Mouse (Mus musculus) erythroblast, embryonic 14.5 days (primary cell): ENCODE results near the gene Elmod2. TPM values are rescaled to one million over a fixed set of nuclear protein-coding genes. Genes with fewer than 3 reads are reported as not detected.
"Not testable (repeated sequence)": the region's sequence is repeated elsewhere in the genome, so short reads cannot be mapped to it uniquely, and the experiment has no call there.

ENCODE experiments used
- H3K27me3 ChIP-seq: 2 replicates; pipeline ENCODE4 v1.6.1; 2012; ENCODE audit warnings: inconsistent platforms; ENCODE audit not compliant: control insufficient read depth
- H3K36me3 ChIP-seq: 2 replicates; pipeline ENCODE4 v1.6.1; 2012; ENCODE audit warnings: mild to moderate bottlenecking, inconsistent platforms; ENCODE audit not compliant: control insufficient read depth
- H3K4me1 ChIP-seq: 2 replicates; pipeline ENCODE4 v1.6.1; 2012; ENCODE audit warnings: inconsistent platforms; ENCODE audit not compliant: control insufficient read depth
- H3K4me3 ChIP-seq: replicated peaks from 2 replicates; pipeline ENCODE3; 2012; ENCODE audit warnings: moderate library complexity, mild to moderate bottlenecking, inconsistent platforms
- H3K9me3 ChIP-seq: 2 replicates; pipeline ENCODE4 v1.6.1; 2012; ENCODE audit warnings: low read length, inconsistent platforms, mixed read lengths; ENCODE audit not compliant: control insufficient read depth
- GATA1 ChIP-seq: IDR thresholded peaks from 2 replicates; pipeline ENCODE4 v1.6.1; 2012; ENCODE audit warnings: low read length, inconsistent platforms, mixed read lengths
- TAL1 ChIP-seq: IDR thresholded peaks from 3 replicates; pipeline ENCODE4 v1.6.1; 2012; ENCODE audit warnings: low read length, inconsistent platforms, mixed read lengths
- polyA plus RNA-seq: library from polyadenylated mRNA; stranded (reverse); fragments of >175 nt; gene quantifications from 2 replicates; pipeline ENCODE4 v1.2.3, GENCODE M21; 2012

Gene Elmod2
- polyA plus RNA-seq, 1 experiment: 0.02 TPM

- H3K4me1 ChIP-seq: peaks cover 25% of the 10 kb centered on the region
- TF ChIP-seq GATA1: no peak
- TF ChIP-seq TAL1: no peak
- peaks cover 18% of the 10 kb centered on the region for H3K36me3 ChIP-seq
- no peaks in the 10 kb centered on the region for H3K9me3 ChIP-seq
- H3K4me3 ChIP-seq: peak overlapping the region; percentile 93
- peaks cover 17% of the 10 kb centered on the region for H3K27me3 ChIP-seq
Measured at GRCm38 (mm10) chr8:83331567-83331898, 753 bp downstream of the Elmod2 start.

GRCm38 (mm10) chr8:83327889-83328288 lies 4.4 kb downstream of the Elmod2 start:
- H3K4me3 ChIP-seq: no peak overlapping the region
- H3K4me1 ChIP-seq: peaks cover 23% of the 10 kb centered on the region
- no peaks in the 10 kb centered on the region for H3K9me3 ChIP-seq
- TF ChIP-seq TAL1 (no peak), GATA1 (no peak)
- H3K27me3 ChIP-seq: no peaks in the 10 kb centered on the region
- peaks cover 18% of the 10 kb centered on the region for H3K36me3 ChIP-seq

DNA sequence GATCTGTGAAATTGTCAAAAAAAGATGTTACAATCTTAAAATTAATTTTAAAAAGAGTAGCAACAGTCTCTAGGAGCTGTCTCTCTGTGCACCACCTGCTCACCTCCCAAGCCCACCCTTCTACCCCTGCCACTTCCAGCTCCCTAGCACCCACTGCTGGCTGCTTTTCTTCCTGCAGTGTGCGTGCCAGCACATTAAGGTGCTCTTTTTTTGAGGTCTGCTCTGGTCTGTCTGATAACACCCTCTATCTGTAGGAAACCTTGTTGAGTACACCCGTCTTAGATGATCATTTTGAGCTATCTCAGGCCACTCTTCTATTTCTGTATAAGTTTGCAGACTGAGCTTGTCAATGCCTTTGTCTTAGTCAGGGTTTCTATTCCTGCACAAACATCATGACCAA lies 9.2 kb downstream of the Elmod2 start:
- no peak for TF ChIP-seq TAL1
- no peak for TF ChIP-seq GATA1

GRCm38 (mm10) chr8:83322374-83322773 lies 9.9 kb downstream of the Elmod2 start:
- no peaks in the 10 kb centered on the region for H3K27me3 ChIP-seq
- H3K9me3 ChIP-seq: no peaks in the 10 kb centered on the region
- TF ChIP-seq GATA1: no peak
- no peak for TF ChIP-seq TAL1
- no peak overlapping the region for H3K4me3 ChIP-seq
- H3K36me3 ChIP-seq: peaks cover 42% of the 10 kb centered on the region
- peaks cover 4% of the 10 kb centered on the region; the same call in 1 of the 2 replicates for H3K4me1 ChIP-seq

More for the DNA sequence above, 9.2 kb downstream of the Elmod2 start:
- H3K9me3 ChIP-seq: no peaks in the 10 kb centered on the region
- no peak overlapping the region for H3K4me3 ChIP-seq
- no peaks in the 10 kb centered on the region for H3K27me3 ChIP-seq
- peaks cover 39% of the 10 kb centered on the region for H3K36me3 ChIP-seq
- peaks cover 4% of the 10 kb centered on the region; the same call in 1 of the 2 replicates for H3K4me1 ChIP-seq

DNA sequence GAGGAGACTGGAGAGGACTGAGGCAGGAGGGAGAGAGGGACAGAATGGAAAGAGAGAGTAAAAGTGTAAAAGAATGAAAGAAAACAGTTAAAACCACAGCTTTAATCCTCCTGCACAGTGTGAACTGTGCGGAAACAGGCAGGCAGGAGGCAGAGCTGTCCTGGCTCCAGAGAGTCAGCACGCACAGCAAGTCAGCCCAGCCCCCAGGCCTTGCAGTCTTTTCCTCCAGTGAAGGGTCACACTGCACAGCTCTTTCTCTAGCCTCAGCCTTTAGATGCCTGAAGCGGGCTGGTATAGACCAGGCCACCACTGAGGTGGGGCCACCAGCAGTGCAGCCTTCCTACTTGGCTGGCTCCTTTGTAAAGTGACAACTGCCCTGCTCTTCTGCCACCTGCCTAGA lies 11.7 kb downstream of the Elmod2 start:
- H3K4me1 ChIP-seq: peaks cover 2% of the 10 kb centered on the region; the same call in 1 of the 2 replicates
- TF ChIP-seq GATA1: no peak
- TF ChIP-seq TAL1: no peak
- peaks cover 50% of the 10 kb centered on the region for H3K36me3 ChIP-seq
- H3K27me3 ChIP-seq: no peaks in the 10 kb centered on the region
- no peaks in the 10 kb centered on the region for H3K9me3 ChIP-seq
- no peak overlapping the region for H3K4me3 ChIP-seq

DNA sequence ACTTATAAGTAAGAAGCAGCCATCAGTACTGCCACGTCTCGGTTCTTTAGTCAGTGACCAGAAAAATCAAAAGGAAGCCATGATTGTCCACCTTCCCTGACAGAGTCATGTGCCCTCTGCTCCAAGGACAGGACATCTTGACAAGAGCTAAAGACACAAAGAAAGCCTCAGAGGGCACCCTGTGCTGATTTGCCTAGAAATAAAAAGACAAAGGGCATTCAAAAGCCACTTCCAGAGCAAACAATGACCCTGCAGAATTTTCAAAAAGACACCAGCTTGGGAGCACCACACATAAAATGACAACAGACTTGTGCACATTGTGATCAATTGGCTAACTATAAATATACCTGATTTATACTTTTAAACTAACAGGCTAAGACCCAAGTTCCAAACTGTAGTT lies 16.6 kb downstream of the Elmod2 start:
- Histone ChIP-seq H3K9me3 (no peaks in the 10 kb centered on the region), H3K27me3 (no peaks in the 10 kb centered on the region), H3K36me3 (peaks cover 38% of the 10 kb centered on the region), H3K4me3 (no peak overlapping the region), H3K4me1 (no peaks in the 10 kb centered on the region)
- TF ChIP-seq GATA1 (no peak), TAL1 (no peak)

DNA sequence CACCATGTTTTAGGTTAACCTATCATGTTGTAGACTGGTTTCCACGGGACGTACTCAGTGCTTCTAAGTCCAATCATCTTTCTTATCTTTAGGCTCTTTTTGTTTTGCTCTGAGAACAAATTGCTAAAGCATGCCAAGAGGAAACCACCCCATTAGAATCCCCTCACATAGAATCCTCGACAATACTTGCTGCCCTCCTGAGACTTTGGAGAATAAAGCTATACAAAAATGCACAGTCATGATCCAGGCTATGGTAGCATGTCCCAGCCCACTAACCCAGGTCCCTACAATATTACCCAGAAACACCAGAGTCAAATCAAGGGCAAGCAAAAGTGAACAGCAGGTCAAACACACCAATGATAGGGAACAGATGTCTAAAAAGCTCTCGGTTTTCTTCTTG lies 17.2 kb downstream of the Elmod2 start:
- not testable (repeated sequence) for H3K4me1 ChIP-seq, H3K4me3 ChIP-seq, H3K9me3 ChIP-seq, H3K27me3 ChIP-seq
- peaks cover 34% of the 10 kb centered on the region for H3K36me3 ChIP-seq

- Histone ChIP-seq H3K9me3 (no peaks in the 10 kb centered on the region), H3K4me1 (no peaks in the 10 kb centered on the region), H3K36me3 (peaks cover 2% of the 10 kb centered on the region), H3K4me3 (no peak overlapping the region), H3K27me3 (no peaks in the 10 kb centered on the region)
- no peak for TF ChIP-seq TAL1
Measured at GRCm38 (mm10) chr8:83309836-83310235, 22.4 kb downstream of the Elmod2 start.

DNA sequence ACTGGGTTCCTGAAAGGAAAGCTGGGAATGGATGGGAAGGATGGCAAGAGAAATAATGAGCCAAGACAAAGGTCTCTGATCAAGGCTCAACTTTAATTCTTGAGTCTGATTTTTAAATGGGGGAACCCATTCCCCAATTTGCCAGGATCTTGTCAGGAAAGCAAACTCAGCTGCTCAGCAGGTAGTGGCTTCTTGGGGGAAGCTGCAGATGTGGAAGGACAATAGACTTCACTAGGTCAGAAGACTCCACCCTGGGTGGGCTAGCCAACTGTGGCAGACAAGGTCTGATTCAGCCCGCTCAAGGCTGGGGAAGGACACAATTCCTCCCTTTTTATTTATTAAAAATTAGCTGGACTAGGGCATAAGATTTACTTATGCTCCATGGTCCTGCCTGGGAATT lies 27.3 kb downstream of the Elmod2 start:
- Histone ChIP-seq H3K4me1 (no peaks in the 10 kb centered on the region), H3K4me3 (no peak overlapping the region), H3K36me3 (no peaks in the 10 kb centered on the region), H3K9me3 (no peaks in the 10 kb centered on the region), H3K27me3 (no peaks in the 10 kb centered on the region)
- no peak for TF ChIP-seq GATA1
- no peak for TF ChIP-seq TAL1

GRCm38 (mm10) chr8:83300135-83300534 lies 32.2 kb downstream of the Elmod2 start:
- H3K4me3 ChIP-seq: no peak overlapping the region
- TF ChIP-seq GATA1 (no peak), TAL1 (no peak)
- no peaks in the 10 kb centered on the region for H3K4me1 ChIP-seq
- H3K36me3 ChIP-seq: no peaks in the 10 kb centered on the region
- no peaks in the 10 kb centered on the region for H3K9me3 ChIP-seq
- H3K27me3 ChIP-seq: no peaks in the 10 kb centered on the region
